Mouse (Mus musculus) CH12.LX (cell line): ENCODE data around the gene Theg. TPM values are rescaled to one million over a fixed set of nuclear protein-coding genes. Genes with fewer than 3 reads are reported as not detected.

ENCODE experiments used
- DNase-seq: peaks from one replicate; pipeline ENCODE4 v3.0.0-alpha.2; 2013; ENCODE audit errors: extremely low read depth
- H3K27ac ChIP-seq: 2 replicates; pipeline ENCODE4 v1.5.1; 2012; ENCODE audit warnings: low read depth, mild to moderate bottlenecking, control low read depth, moderate library complexity; ENCODE audit not compliant: insufficient read depth
- H3K27me3 ChIP-seq: replicated peaks from 2 replicates; pipeline ENCODE3; 2012; ENCODE audit warnings: inconsistent platforms
- H3K36me3 ChIP-seq, 2 experiments: replicated peaks in 1 of 2; 2 replicates each; pipeline versions ENCODE3 to v1.6.1; 2012; ENCODE audit warnings: inconsistent platforms in 1 of 2, low read length in 1 of 2, mild to moderate bottlenecking in 1 of 2, mixed read lengths in 1 of 2, moderate library complexity in 1 of 2; ENCODE audit not compliant: control insufficient read depth in 1 of 2, insufficient read depth in 1 of 2
- H3K4me1 ChIP-seq, 2 experiments: 2 replicates each; pipeline ENCODE4 v1.6.1; 2012; ENCODE audit warnings: inconsistent platforms in 1 of 2, moderate library complexity in 1 of 2; ENCODE audit not compliant: insufficient read depth in 2 of 2, control insufficient read depth in 1 of 2
- H3K4me2 ChIP-seq: 2 replicates; pipeline ENCODE4 v1.6.1; 2012; ENCODE audit warnings: low read depth, mild to moderate bottlenecking, control low read depth; ENCODE audit not compliant: poor library complexity, insufficient read depth, severe bottlenecking
- H3K4me3 ChIP-seq, 3 experiments: fragments of 150-350 bp in 1 of 3; sonication (generic) in 1 of 3; replicated peaks in 1 of 3; 2 replicates each; pipeline versions ENCODE3 to v1.5.1; 2011 to 2012; ENCODE audit warnings: low read depth in 2 of 3, low read length in 2 of 3, mild to moderate bottlenecking in 2 of 3, moderate library complexity in 2 of 3, control low read depth in 1 of 3, improper control_type of control experiment in 1 of 3, inconsistent platforms in 1 of 3, mixed read lengths in 1 of 3; ENCODE audit not compliant: poor library complexity in 1 of 3
- H3K79me2 ChIP-seq: replicated peaks from 2 replicates; pipeline ENCODE4 v1.6.1; 2012; ENCODE audit warnings: mild to moderate bottlenecking, moderate library complexity; ENCODE audit not compliant: control insufficient read depth, poor library complexity, insufficient read depth, severe bottlenecking; ENCODE audit errors: extremely low read depth
- H3K9ac ChIP-seq: 2 replicates; pipeline ENCODE4 v1.6.1; 2012; ENCODE audit warnings: low read depth, mild to moderate bottlenecking, control low read depth, moderate library complexity; ENCODE audit not compliant: insufficient read depth
- H3K9me3 ChIP-seq: replicated peaks from 2 replicates; pipeline ENCODE3; 2012; ENCODE audit warnings: low read length, inconsistent platforms, mixed read lengths
- CHD2 ChIP-seq: IDR thresholded peaks from 2 replicates; pipeline ENCODE4 v1.6.1; 2011; ENCODE audit warnings: low read length, improper control_type of control experiment
- CTCF ChIP-seq, 2 experiments: IDR thresholded peaks in 1 of 2; conservative IDR thresholded peaks in 1 of 2; 2 replicates each; pipeline ENCODE4 v1.5.1; 2011 to 2012; ENCODE audit warnings: low read depth in 2 of 2, low read length in 2 of 2, improper control_type of control experiment in 1 of 2, inconsistent platforms in 1 of 2, mild to moderate bottlenecking in 1 of 2, moderate library complexity in 1 of 2
- E2F4 ChIP-seq: IDR thresholded peaks from 2 replicates; pipeline ENCODE4 v1.6.1; 2011; ENCODE audit warnings: low read depth, low read length, improper control_type of control experiment; ENCODE audit not compliant: insufficient replicate concordance
- ELF1 ChIP-seq: IDR thresholded peaks from 2 replicates; pipeline ENCODE4 v1.6.1; 2014; ENCODE audit warnings: low read depth, mild to moderate bottlenecking, inconsistent platforms, low read length, improper control_type of control experiment
- EP300 ChIP-seq: IDR thresholded peaks from 2 replicates; pipeline ENCODE4 v1.6.1; 2011; ENCODE audit warnings: low read length, improper control_type of control experiment
- ETS1 ChIP-seq: conservative IDR thresholded peaks from 2 replicates; pipeline ENCODE4 v1.6.1; 2012; ENCODE audit warnings: low read depth, mild to moderate bottlenecking, inconsistent platforms, low read length, improper control_type of control experiment, moderate library complexity
- HCFC1 ChIP-seq: IDR thresholded peaks from 2 replicates; pipeline ENCODE4 v1.6.1; 2012; ENCODE audit warnings: low read depth, mild to moderate bottlenecking, inconsistent platforms, low read length, improper control_type of control experiment
- IRF4 ChIP-seq: IDR thresholded peaks from 2 replicates; pipeline ENCODE4 v1.6.1; 2014; ENCODE audit warnings: low read depth, mild to moderate bottlenecking, inconsistent platforms, low read length, improper control_type of control experiment
- JUN ChIP-seq: IDR thresholded peaks from 2 replicates; pipeline ENCODE4 v1.6.1; 2011; ENCODE audit warnings: low read depth, mild to moderate bottlenecking, low read length, improper control_type of control experiment, moderate library complexity; ENCODE audit not compliant: insufficient read depth
- JUND ChIP-seq: conservative IDR thresholded peaks from 2 replicates; pipeline ENCODE4 v1.6.1; 2011; ENCODE audit warnings: low read depth, low read length, improper control_type of control experiment
- KAT2A ChIP-seq: IDR thresholded peaks from 2 replicates; pipeline ENCODE4 v1.6.1; 2012; ENCODE audit warnings: low read length, improper control_type of control experiment, inconsistent platforms; ENCODE audit not compliant: insufficient replicate concordance
- MAZ ChIP-seq: IDR thresholded peaks from 2 replicates; pipeline ENCODE4 v1.6.1; 2012; ENCODE audit warnings: low read depth, mild to moderate bottlenecking, inconsistent platforms, low read length, improper control_type of control experiment, moderate library complexity
- MXI1 ChIP-seq: IDR thresholded peaks from 2 replicates; pipeline ENCODE4 v1.6.1; 2011; ENCODE audit warnings: mild to moderate bottlenecking, low read depth, low read length, improper control_type of control experiment
- MYC ChIP-seq: IDR thresholded peaks from 2 replicates; pipeline ENCODE4 v1.6.1; 2011; ENCODE audit warnings: low read depth, mild to moderate bottlenecking, improper control_type of control experiment, low read length
- PAX5 ChIP-seq: IDR thresholded peaks from 2 replicates; pipeline ENCODE4 v1.6.1; 2012; ENCODE audit warnings: low read length, inconsistent platforms, mixed read lengths
- POLR2A ChIP-seq: IDR thresholded peaks from 2 replicates; pipeline ENCODE4 v1.6.1; 2011; ENCODE audit warnings: low read depth, mild to moderate bottlenecking, improper control_type of control experiment, low read length
- POLR2AphosphoS2 ChIP-seq: IDR thresholded peaks from 2 replicates; pipeline ENCODE4 v1.6.1; 2011; ENCODE audit warnings: low read depth, low read length, improper control_type of control experiment
- RAD21 ChIP-seq: IDR thresholded peaks from 2 replicates; pipeline ENCODE4 v1.6.1; 2011; ENCODE audit warnings: low read depth, mild to moderate bottlenecking, low read length, improper control_type of control experiment, moderate library complexity
- RCOR1 ChIP-seq: conservative IDR thresholded peaks from 2 replicates; pipeline ENCODE4 v1.6.1; 2012; ENCODE audit warnings: low read depth, mild to moderate bottlenecking, inconsistent platforms, low read length, improper control_type of control experiment
- SIN3A ChIP-seq: IDR thresholded peaks from 2 replicates; pipeline ENCODE4 v1.6.1; 2012; ENCODE audit warnings: low read length, improper control_type of control experiment, inconsistent platforms
- SMC3 ChIP-seq: IDR thresholded peaks from 2 replicates; pipeline ENCODE4 v1.6.1; 2011; ENCODE audit warnings: low read depth, low read length, improper control_type of control experiment
- TBP ChIP-seq: conservative IDR thresholded peaks from 2 replicates; pipeline ENCODE4 v1.6.1; 2011; ENCODE audit warnings: low read depth, low read length, improper control_type of control experiment
- UBTF ChIP-seq: IDR thresholded peaks from 2 replicates; pipeline ENCODE4 v1.6.1; 2012; ENCODE audit warnings: low read depth, mild to moderate bottlenecking, inconsistent platforms, low read length, improper control_type of control experiment, moderate library complexity
- USF1 ChIP-seq: IDR thresholded peaks from 2 replicates; pipeline ENCODE4 v1.6.1; 2014; ENCODE audit warnings: low read depth, mild to moderate bottlenecking, inconsistent platforms, low read length, improper control_type of control experiment
- ZC3H11A ChIP-seq: IDR thresholded peaks from 2 replicates; pipeline ENCODE4 v1.6.1; 2012; ENCODE audit warnings: low read depth, mild to moderate bottlenecking, inconsistent platforms, low read length, improper control_type of control experiment
- ZNF384 ChIP-seq: IDR thresholded peaks from 2 replicates; pipeline ENCODE4 v1.6.1; 2012; ENCODE audit warnings: low read depth, low read length, improper control_type of control experiment, inconsistent platforms
- dilution Hi-C: fragments of 300-500 bp; cut with MboI; formaldehyde crosslinking; loops from 2 replicates; pipeline ENCODE4 v1.14.3; 2020; ENCODE audit warnings: low sequenced_read_pairs; ENCODE audit not compliant: extremely low pct_unique_long_range_greater_than_20kb, extremely low pct_ligation_motif_present
- in situ Hi-C: fragments of 300-500 bp; cut with MboI; formaldehyde crosslinking; loops from 3 replicates; pipeline ENCODE4 v1.14.3; 2019; ENCODE audit warnings: low sequenced_read_pairs, low pct_ligation_motif_present, low pct_unique_long_range_greater_than_20kb, mixed read lengths
- polyA plus RNA-seq: library from polyadenylated mRNA; unstranded; fragments of >175 nt; gene quantifications from 2 replicates; pipeline ENCODE4 v1.2.1, GENCODE M21; 2012; ENCODE audit warnings: low read depth; ENCODE audit not compliant: insufficient read length
- total RNA-seq, 2 experiments: library from RNA; depleted of rRNA; stranded (reverse); fragments of 300-350 nt in 1 of 2; fragments of >200 nt in 1 of 2; gene quantifications; 2 replicates each; pipeline ENCODE4 v1.2.3; 2012 to 2014

Gene Theg
- total and polyA plus RNA-seq, 3 experiments: not detected

DNA sequence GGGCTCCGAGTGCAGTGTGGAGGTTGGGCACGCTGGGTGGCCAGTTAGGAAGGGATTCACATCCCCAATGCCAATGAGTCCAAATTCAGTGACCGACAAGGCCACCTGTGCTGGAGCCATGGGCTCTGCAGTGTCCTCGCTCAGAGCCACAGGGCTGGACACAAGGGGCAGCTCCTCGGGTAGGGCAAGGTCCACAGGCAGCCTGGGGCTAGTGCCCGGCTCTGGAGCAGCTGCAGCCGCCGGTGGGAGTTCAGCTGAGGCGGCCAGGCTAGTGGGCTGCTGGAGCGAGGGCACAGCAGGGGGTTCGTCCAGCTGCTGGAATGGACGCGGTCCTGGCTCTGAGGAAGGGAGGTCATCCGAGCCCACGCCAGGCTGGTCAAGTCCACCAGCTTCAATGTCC, 45.6 kb downstream of the Theg start:
- no peak overlapping the region for H3K9ac ChIP-seq
- H3K79me2 ChIP-seq: no peaks in the 10 kb centered on the region
- no peak overlapping the region for H3K4me3 ChIP-seq
- dilution Hi-C loops (no loop called here), in situ Hi-C loops (no loop called here)
- no peak overlapping the region for H3K27ac ChIP-seq
- peaks cover 65 to 88% of the 10 kb centered on the region in 2 experiments for H3K36me3 ChIP-seq
- peaks cover 0 to 13% of the 10 kb centered on the region in 2 experiments; a peak in 2 of 4 replicates for H3K4me1 ChIP-seq
- DNase-seq: no peak
- TF ChIP-seq MYC (no peak), SIN3A (no peak), EP300 (no peak), ZC3H11A (no peak), CTCF (conservative IDR thresholded peaks at IDR 0.05 in 1 of 2, IDR thresholded peaks at IDR 0.05 in 1 of 2; ENCODE audit: low read depth in 2 of 2, low read length in 2 of 2) (no peak), ETS1 (no peak), JUND (no peak), ZNF384 (no peak), ELF1 (no peak), KAT2A (no peak), UBTF (no peak), POLR2AphosphoS2 (no peak), MAZ (no peak), JUN (no peak), HCFC1 (no peak)
- H3K4me2 ChIP-seq: no peak overlapping the region
- no peaks in the 10 kb centered on the region for H3K9me3 ChIP-seq
- no peaks in the 10 kb centered on the region for H3K27me3 ChIP-seq

- in situ Hi-C loops: no loop called here
- H3K9me3 ChIP-seq: no peaks in the 10 kb centered on the region
- dilution Hi-C loops: no loop called here
These were observed 46.4 kb downstream of the Theg start for GRCm38 (mm10) chr10:79540746-79541145.

More at GRCm38 (mm10) chr10:79540746-79541145, 46.4 kb downstream of the Theg start:
- Histone ChIP-seq H3K27ac (no peak overlapping the region), H3K4me3 (no peak overlapping the region), H3K36me3 (peaks cover 59 to 80% of the 10 kb centered on the region in 2 experiments), H3K4me2 (no peak overlapping the region), H3K27me3 (no peaks in the 10 kb centered on the region), H3K79me2 (no peaks in the 10 kb centered on the region), H3K9ac (no peak overlapping the region), H3K4me1 (peaks cover 0 to 13% of the 10 kb centered on the region in 2 experiments; a peak in 2 of 4 replicates)
- no peak for DNase-seq
- TF ChIP-seq E2F4: no peak
- TF ChIP-seq IRF4: no peak
- TF ChIP-seq RCOR1: no peak
- no peak for TF ChIP-seq POLR2A
- TF ChIP-seq MXI1: no peak
- no peak for TF ChIP-seq SIN3A
- TF ChIP-seq TBP: no peak
- TF ChIP-seq CHD2: no peak
- no peak for TF ChIP-seq SMC3
- no peak for TF ChIP-seq ZNF384
- TF ChIP-seq POLR2AphosphoS2: no peak
- TF ChIP-seq USF1: no peak
- no peak for TF ChIP-seq PAX5
- no peak for TF ChIP-seq UBTF
- no peak for TF ChIP-seq KAT2A
- no peak for TF ChIP-seq EP300
- TF ChIP-seq ZC3H11A: no peak
- TF ChIP-seq RAD21: no peak
